Mouse (Mus musculus): ENCODE results near the gene Ing1. TPM values are rescaled to one million over a fixed set of nuclear protein-coding genes. Genes with fewer than 3 reads are reported as not detected.
"Not testable (repeated sequence)": the region's sequence is repeated elsewhere in the genome, so short reads cannot be mapped to it uniquely, and the experiment has no call there.

Gene Ing1
- polyA plus RNA-seq, 1 experiment from 2014 or later = 29.5 TPM

- DNase-seq (ENCODE audit: extremely low spot score, low spot score) = no peak
- H3K36me3 ChIP-seq (replicated peaks) = peaks cover 40% of the 10 kb centered on the region
- H3K4me3 ChIP-seq = no peak overlapping the region
- no peaks in the 10 kb centered on the region for H3K9me3 ChIP-seq
- no peak overlapping the region for H3K27ac ChIP-seq
- H3K27me3 ChIP-seq (ENCODE audit: poor library complexity, severe bottlenecking) = no peaks in the 10 kb centered on the region
- 75% methylated on average over 4 of the region's 4 CpGs for WGBS
- H3K4me1 ChIP-seq = peaks cover 20% of the 10 kb centered on the region
These were observed 24.5 kb upstream of the Ing1 start for GRCm38 (mm10) chr8:11530849-11531248.

- H3K36me3 ChIP-seq (replicated peaks) = peaks cover 54% of the 10 kb centered on the region
- peak overlapping the region; percentile 69 for H3K27ac ChIP-seq
- peak; percentile 30 for DNase-seq (ENCODE audit: extremely low spot score, low spot score)
- H3K4me1 ChIP-seq = peaks cover 21% of the 10 kb centered on the region
- H3K27me3 ChIP-seq (ENCODE audit: poor library complexity, severe bottlenecking) = no peaks in the 10 kb centered on the region
- 20% methylated on average over 9 of the region's 9 CpGs for WGBS
- H3K4me3 ChIP-seq = no peak overlapping the region
- H3K9me3 ChIP-seq = no peaks in the 10 kb centered on the region
These were observed 20.9 kb upstream of the Ing1 start for GRCm38 (mm10) chr8:11534494-11534893.

- peaks cover 19% of the 10 kb centered on the region for H3K4me1 ChIP-seq
These were observed 16.3 kb upstream of the Ing1 start for GRCm38 (mm10) chr8:11539049-11539448.

GRCm38 (mm10) chr8:11540182-11540581 is 15.2 kb upstream of the Ing1 start:
- Histone ChIP-seq H3K36me3 (replicated peaks) (peaks cover 59% of the 10 kb centered on the region), H3K27me3 (ENCODE audit: poor library complexity, severe bottlenecking) (no peaks in the 10 kb centered on the region), H3K27ac (no peak overlapping the region), H3K4me1 (peaks cover 7% of the 10 kb centered on the region), H3K9me3 (no peaks in the 10 kb centered on the region; the same call in 1 of the 2 replicates), H3K4me3 (no peak overlapping the region)
- no peak for DNase-seq (ENCODE audit: extremely low spot score, low spot score)
- WGBS = 92% methylated on average over 8 of the region's 8 CpGs

More at GRCm38 (mm10) chr8:11539049-11539448, 16.3 kb upstream of the Ing1 start:
- H3K4me3 ChIP-seq = no peak overlapping the region
- no peak for DNase-seq (ENCODE audit: extremely low spot score, low spot score)
- H3K9me3 ChIP-seq = no peaks in the 10 kb centered on the region; the same call in 1 of the 2 replicates
- H3K27ac ChIP-seq = no peak overlapping the region
- H3K36me3 ChIP-seq (replicated peaks) = peaks cover 55% of the 10 kb centered on the region
- WGBS = 94% methylated on average over 4 of the region's 4 CpGs
- no peaks in the 10 kb centered on the region for H3K27me3 ChIP-seq (ENCODE audit: poor library complexity, severe bottlenecking)

GRCm38 (mm10) chr8:11542031-11542430 is 13.3 kb upstream of the Ing1 start:
- H3K36me3 ChIP-seq (replicated peaks) = peaks cover 70% of the 10 kb centered on the region
- no peak overlapping the region for H3K27ac ChIP-seq
- 97% methylated on average over 12 of the region's 12 CpGs for WGBS
- H3K4me3 ChIP-seq = no peak overlapping the region
- no peaks in the 10 kb centered on the region for H3K27me3 ChIP-seq (ENCODE audit: poor library complexity, severe bottlenecking)
- DNase-seq (ENCODE audit: extremely low spot score, low spot score) = no peak
- no peaks in the 10 kb centered on the region; the same call in 1 of the 2 replicates for H3K9me3 ChIP-seq
- no peaks in the 10 kb centered on the region for H3K4me1 ChIP-seq

- no peak overlapping the region for H3K27ac ChIP-seq
- no peaks in the 10 kb centered on the region for H3K27me3 ChIP-seq (ENCODE audit: poor library complexity, severe bottlenecking)
- peaks cover 69% of the 10 kb centered on the region for H3K36me3 ChIP-seq (replicated peaks)
- no peaks in the 10 kb centered on the region; the same call in 1 of the 2 replicates for H3K9me3 ChIP-seq
- DNase-seq (ENCODE audit: extremely low spot score, low spot score) = no peak
- no peak overlapping the region for H3K4me3 ChIP-seq
- H3K4me1 ChIP-seq = no peaks in the 10 kb centered on the region
- WGBS = 90% methylated on average over 4 of the region's 4 CpGs
These were observed 12.5 kb upstream of the Ing1 start for GRCm38 (mm10) chr8:11542866-11543265.

GRCm38 (mm10) chr8:11544386-11544785 is 11.0 kb upstream of the Ing1 start:
- 54% methylated on average over 3 of the region's 3 CpGs for WGBS
- no peak overlapping the region for H3K4me3 ChIP-seq
- H3K27me3 ChIP-seq (ENCODE audit: poor library complexity, severe bottlenecking) = no peaks in the 10 kb centered on the region
- no peak overlapping the region for H3K27ac ChIP-seq
- peaks cover 67% of the 10 kb centered on the region for H3K36me3 ChIP-seq (replicated peaks)
- H3K4me1 ChIP-seq = no peaks in the 10 kb centered on the region; the same call in 1 of the 2 replicates
- DNase-seq (ENCODE audit: extremely low spot score, low spot score) = peak; percentile 45
- no peaks in the 10 kb centered on the region; the same call in 1 of the 2 replicates for H3K9me3 ChIP-seq

GRCm38 (mm10) chr8:11547063-11547462 is 8.3 kb upstream of the Ing1 start:
- H3K27ac ChIP-seq = no peak overlapping the region
- H3K27me3 ChIP-seq (ENCODE audit: poor library complexity, severe bottlenecking) = no peaks in the 10 kb centered on the region
- H3K36me3 ChIP-seq (replicated peaks) = peaks cover 46% of the 10 kb centered on the region
- 67% methylated on average over 6 of the region's 6 CpGs for WGBS
- H3K4me1 ChIP-seq = peaks cover 18% of the 10 kb centered on the region
- no peak overlapping the region for H3K4me3 ChIP-seq
- no peak for DNase-seq (ENCODE audit: extremely low spot score, low spot score)
- no peaks in the 10 kb centered on the region for H3K9me3 ChIP-seq

GRCm38 (mm10) chr8:11549706-11550105 is 5.7 kb upstream of the Ing1 start:
- Histone ChIP-seq H3K9me3 (no peaks in the 10 kb centered on the region), H3K36me3 (replicated peaks) (peaks cover 28% of the 10 kb centered on the region), H3K27me3 (ENCODE audit: poor library complexity, severe bottlenecking) (no peaks in the 10 kb centered on the region), H3K4me1 (peaks cover 32% of the 10 kb centered on the region), H3K27ac (peak overlapping the region; percentile 90; the same call in 1 of the 2 replicates), H3K4me3 (peak overlapping the region; percentile 77)
- peak; percentile 45 for DNase-seq (ENCODE audit: extremely low spot score, low spot score)
- 24% methylated on average over 7 of the region's 7 CpGs for WGBS

GRCm38 (mm10) chr8:11550281-11550948 is 5.0 kb upstream of the Ing1 start, which contains the start of gene Cars2:
TSS of gene Cars2 (minus strand) at chr8:11550783.
- Histone ChIP-seq H3K36me3 (replicated peaks) (peaks cover 22% of the 10 kb centered on the region), H3K4me1 (peaks cover 38% of the 10 kb centered on the region), H3K4me3 (peak within 1 kb of the TSS; percentile 77), H3K27me3 (ENCODE audit: poor library complexity, severe bottlenecking) (no peaks in the 10 kb centered on the region), H3K27ac (peak within 1 kb of the TSS; percentile 90), H3K9me3 (no peaks in the 10 kb centered on the region)
- peak; percentile 89 for DNase-seq (ENCODE audit: extremely low spot score, low spot score)
- under 1% methylated on average over 53 of the region's 53 CpGs for WGBS

- 93% methylated on average over 4 of the region's 4 CpGs for WGBS
- not testable (repeated sequence) for H3K27ac ChIP-seq; H3K9me3 ChIP-seq; DNase-seq (ENCODE audit: extremely low spot score, low spot score); H3K27me3 ChIP-seq (ENCODE audit: poor library complexity, severe bottlenecking); H3K4me3 ChIP-seq
- Histone ChIP-seq H3K36me3 (replicated peaks) (peaks cover 13% of the 10 kb centered on the region), H3K4me1 (peaks cover 38% of the 10 kb centered on the region)
These were observed 3.9 kb upstream of the Ing1 start for GRCm38 (mm10) chr8:11551497-11551896.

- Histone ChIP-seq H3K27me3 (ENCODE audit: poor library complexity, severe bottlenecking) (no peaks in the 10 kb centered on the region), H3K4me3 (no peak overlapping the region), H3K36me3 (replicated peaks) (peaks cover 6% of the 10 kb centered on the region), H3K4me1 (peaks cover 38% of the 10 kb centered on the region), H3K9me3 (no peaks in the 10 kb centered on the region), H3K27ac (no peak overlapping the region)
- no peak for DNase-seq (ENCODE audit: extremely low spot score, low spot score)
- WGBS = 91% methylated on average over 10 of the region's 10 CpGs
These were observed 3.0 kb upstream of the Ing1 start for GRCm38 (mm10) chr8:11552390-11552789.

Data from forebrain, embryonic 10.5 days (tissue).